Mouse (Mus musculus): ENCODE results near the gene Rdm1. TPM values are rescaled to one million over a fixed set of nuclear protein-coding genes. Genes with fewer than 3 reads are reported as not detected.
A peak's percentile ranks its signal among the peaks of the same experiment; 100 is the strongest.
"Not testable (repeated sequence)": the region's sequence is repeated elsewhere in the genome, so short reads cannot be mapped to it uniquely, and the experiment has no call there.

Gene Rdm1
- polyA plus RNA-seq, 1 experiment from 2014 or later: 15.3 TPM

DNA sequence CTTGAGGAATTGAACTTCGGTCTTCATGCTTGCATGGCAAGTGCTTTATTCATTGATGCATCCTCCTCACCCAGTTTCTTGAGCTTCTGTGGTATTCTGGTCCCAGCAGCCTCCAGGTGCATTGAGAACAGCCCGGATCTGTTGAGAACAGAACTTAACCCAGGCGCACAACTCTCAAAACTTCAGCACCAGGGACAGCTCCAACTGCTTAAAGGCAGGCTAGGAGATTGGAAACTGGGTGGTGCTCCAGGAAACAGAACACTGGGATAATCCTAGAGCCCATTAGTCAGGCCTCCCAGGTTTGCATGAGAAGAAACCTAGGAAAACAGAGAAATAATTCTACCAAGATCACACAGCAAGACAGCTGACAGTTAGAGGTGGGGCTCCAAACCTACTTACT, 24.5 kb upstream of the Rdm1 start:
- H3K9me3 ChIP-seq (ENCODE audit: control insufficient read depth): no peaks in the 10 kb centered on the region
- no peaks in the 10 kb centered on the region for H3K4me1 ChIP-seq (replicated peaks; ENCODE audit: control insufficient read depth, insufficient read depth, low read length)
- WGBS: 7% methylated on average over 3 of the region's 3 CpGs
- no peaks in the 10 kb centered on the region for H3K36me3 ChIP-seq (ENCODE audit: control insufficient read depth, insufficient read depth)
- H3K4me3 ChIP-seq (ENCODE audit: low read depth, low read length): no peak overlapping the region
- H3K9ac ChIP-seq (ENCODE audit: low read depth, low read length): no peak overlapping the region
- H3K27me3 ChIP-seq (replicated peaks; ENCODE audit: control insufficient read depth, insufficient read depth, low read length): 0 out of 2 replicates have a peak, but pooled peaks cover 6% of the 10 kb centered on the region
- H3K4me2 ChIP-seq (replicated peaks; ENCODE audit: low read depth): no peak overlapping the region
- no peak overlapping the region for H3K27ac ChIP-seq (ENCODE audit: low read depth, low read length)
- no peak for TF ChIP-seq CTCF (IDR thresholded peaks at IDR 0.05; ENCODE audit: low read depth)
- ATAC-seq: no peak

DNA sequence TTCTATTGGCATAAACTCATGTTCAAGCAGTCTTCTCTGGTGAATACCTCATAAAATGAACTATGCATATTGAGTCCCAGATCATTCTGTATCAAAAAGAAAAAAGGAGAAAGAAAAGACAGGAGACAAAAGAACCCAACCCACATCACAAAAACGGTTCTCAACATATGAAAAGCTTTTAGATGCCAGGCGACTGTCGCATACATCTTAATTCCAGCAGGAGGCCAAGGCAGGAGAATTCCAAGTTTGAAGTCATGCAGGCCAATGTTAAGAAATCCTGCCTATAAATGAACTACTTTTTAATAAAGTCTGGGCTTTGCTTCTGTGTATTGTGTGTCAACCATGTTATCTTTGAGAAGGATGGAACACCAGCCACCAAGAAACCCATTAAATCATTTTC, 22.9 kb upstream of the Rdm1 start:
- no peaks in the 10 kb centered on the region for H3K9me3 ChIP-seq (ENCODE audit: control insufficient read depth)
- peak overlapping the region; percentile 58 for H3K4me2 ChIP-seq (replicated peaks; ENCODE audit: low read depth)
- H3K4me3 ChIP-seq (ENCODE audit: low read depth, low read length): no peak overlapping the region
- ATAC-seq: no peak
- no peaks in the 10 kb centered on the region for H3K4me1 ChIP-seq (replicated peaks; ENCODE audit: control insufficient read depth, insufficient read depth, low read length)
- no peaks in the 10 kb centered on the region for H3K36me3 ChIP-seq (ENCODE audit: control insufficient read depth, insufficient read depth)
- whole genome bisulfite sequencing: 5% methylated on average over 3 of the region's 3 CpGs
- no peak overlapping the region; the same call in 1 of the 2 replicates for H3K27ac ChIP-seq (ENCODE audit: low read depth, low read length)
- TF ChIP-seq CTCF (IDR thresholded peaks at IDR 0.05; ENCODE audit: low read depth): no peak
- no peak overlapping the region for H3K9ac ChIP-seq (ENCODE audit: low read depth, low read length)
- 0 out of 2 replicates have a peak, but pooled peaks cover 5% of the 10 kb centered on the region for H3K27me3 ChIP-seq (replicated peaks; ENCODE audit: control insufficient read depth, insufficient read depth, low read length)

DNA sequence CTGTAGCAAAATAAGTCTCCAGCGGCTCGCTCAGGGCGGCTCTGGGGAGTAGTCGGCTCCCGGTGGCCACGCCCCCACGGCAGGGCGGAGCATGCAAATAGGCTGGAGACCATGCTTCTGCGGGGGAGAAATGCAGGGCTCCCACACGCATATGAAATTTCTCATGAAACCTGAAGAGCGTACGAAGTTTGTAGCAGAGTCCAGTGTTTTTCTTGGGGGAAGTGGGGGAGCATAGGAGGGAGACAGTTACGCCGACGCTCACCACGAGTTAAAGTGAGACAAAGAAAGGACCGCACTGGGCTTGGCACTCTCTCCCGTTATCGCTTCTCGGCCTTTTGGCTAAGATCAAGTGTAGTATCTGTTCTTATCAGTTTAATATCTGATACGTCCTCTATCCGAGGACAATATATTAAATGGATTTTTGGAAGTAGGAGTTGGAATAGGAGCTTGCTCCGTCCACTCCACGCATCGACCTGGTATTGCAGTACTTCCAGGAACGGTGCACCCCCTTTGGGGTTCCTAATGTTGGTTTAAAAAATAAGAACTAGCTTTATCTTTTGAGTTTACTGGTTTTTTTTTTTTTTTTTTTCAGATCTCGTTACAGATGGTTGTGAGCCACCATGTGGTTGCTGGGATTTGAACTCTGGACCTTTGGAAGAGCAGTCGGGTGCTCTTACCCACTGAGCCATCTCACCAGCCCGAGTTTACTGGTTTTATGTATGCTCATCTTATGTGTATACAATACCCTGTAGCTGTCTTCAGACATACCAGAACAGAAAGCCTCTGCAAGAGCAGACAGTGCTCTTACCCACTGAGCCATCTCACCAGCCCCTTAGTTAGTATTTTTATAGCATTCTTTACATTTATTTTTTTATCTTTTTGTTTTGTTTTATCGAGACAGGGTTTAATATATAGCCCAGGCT, 22.2 kb upstream of the Rdm1 start:
- H3K9ac ChIP-seq (ENCODE audit: low read depth, low read length); H3K36me3 ChIP-seq (ENCODE audit: control insufficient read depth, insufficient read depth); H3K27me3 ChIP-seq (replicated peaks; ENCODE audit: control insufficient read depth, insufficient read depth, low read length); H3K9me3 ChIP-seq (ENCODE audit: control insufficient read depth); H3K27ac ChIP-seq (ENCODE audit: low read depth, low read length); H3K4me1 ChIP-seq (replicated peaks; ENCODE audit: control insufficient read depth, insufficient read depth, low read length): not testable (repeated sequence)
- under 1% methylated on average over 29 of the region's 30 CpGs for WGBS
- ATAC-seq: peak; percentile 75
- Histone ChIP-seq H3K4me3 (ENCODE audit: low read depth, low read length) (0 out of 2 replicates have a peak overlapping the region, but pooled peaks have one; percentile 21), H3K4me2 (replicated peaks; ENCODE audit: low read depth) (peak overlapping the region; percentile 58)

DNA sequence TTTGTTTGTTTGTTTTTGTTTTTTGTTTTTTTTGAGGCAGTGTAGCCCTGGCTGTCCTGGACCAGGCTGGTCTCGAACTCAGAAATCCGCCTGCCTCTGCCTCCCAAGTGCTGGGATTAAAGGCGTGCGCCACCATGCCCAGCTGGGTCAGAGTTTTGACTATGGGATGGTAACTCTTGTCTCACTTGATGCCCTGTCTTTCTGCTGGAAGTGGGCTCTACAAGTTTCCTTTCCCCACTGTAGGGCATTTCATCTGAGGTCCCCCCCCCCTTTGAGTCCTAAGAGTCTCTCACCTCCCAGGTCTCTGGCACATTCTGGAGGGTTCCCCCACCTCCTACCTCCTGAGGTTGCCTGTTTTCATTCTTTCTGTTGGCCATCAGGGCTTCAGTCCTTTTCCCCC, 19.9 kb upstream of the Rdm1 start:
- H3K9ac ChIP-seq (ENCODE audit: low read depth, low read length); H3K4me3 ChIP-seq (ENCODE audit: low read depth, low read length); ATAC-seq; H3K9me3 ChIP-seq (ENCODE audit: control insufficient read depth); H3K27ac ChIP-seq (ENCODE audit: low read depth, low read length); H3K4me1 ChIP-seq (replicated peaks; ENCODE audit: control insufficient read depth, insufficient read depth, low read length); H3K4me2 ChIP-seq (replicated peaks; ENCODE audit: low read depth); H3K36me3 ChIP-seq (ENCODE audit: control insufficient read depth, insufficient read depth); H3K27me3 ChIP-seq (replicated peaks; ENCODE audit: control insufficient read depth, insufficient read depth, low read length): not testable (repeated sequence)
- 92% methylated on average over 4 of the region's 4 CpGs for WGBS

DNA sequence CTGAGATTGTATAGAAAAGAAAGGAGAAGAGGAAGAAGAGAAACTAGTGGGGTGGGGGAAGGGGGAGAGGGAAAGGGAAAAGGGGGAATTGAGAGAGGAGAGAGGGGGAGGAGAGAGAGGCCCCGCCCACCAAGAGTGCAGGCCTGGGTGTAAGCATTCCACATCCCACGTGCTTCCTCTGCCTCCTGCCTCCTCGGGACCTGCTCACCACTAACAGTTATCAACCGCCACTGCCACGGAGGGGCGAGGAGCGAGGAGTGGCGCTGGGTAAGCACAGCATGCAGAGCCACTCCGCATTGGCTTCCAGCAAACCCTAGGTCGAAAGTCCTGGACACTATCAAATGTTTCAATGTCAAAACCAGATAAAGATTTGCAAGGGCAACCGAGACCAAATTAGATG, 16.6 kb upstream of the Rdm1 start:
- H3K9me3 ChIP-seq (ENCODE audit: control insufficient read depth): no peaks in the 10 kb centered on the region
- 9% methylated on average over 11 of the region's 11 CpGs for WGBS
- no peaks in the 10 kb centered on the region for H3K27me3 ChIP-seq (replicated peaks; ENCODE audit: control insufficient read depth, insufficient read depth, low read length)
- H3K4me1 ChIP-seq (replicated peaks; ENCODE audit: control insufficient read depth, insufficient read depth, low read length): no peaks in the 10 kb centered on the region; the same call in none of the 2 replicates
- no peak overlapping the region for H3K9ac ChIP-seq (ENCODE audit: low read depth, low read length)
- no peak overlapping the region for H3K27ac ChIP-seq (ENCODE audit: low read depth, low read length)
- H3K4me3 ChIP-seq (ENCODE audit: low read depth, low read length): no peak overlapping the region
- no peaks in the 10 kb centered on the region for H3K36me3 ChIP-seq (ENCODE audit: control insufficient read depth, insufficient read depth)
- TF ChIP-seq CTCF (IDR thresholded peaks at IDR 0.05; ENCODE audit: low read depth): no peak
- no peak overlapping the region for H3K4me2 ChIP-seq (replicated peaks; ENCODE audit: low read depth)
- ATAC-seq: peak; percentile 37; the same call in 1 of the 2 replicates

DNA sequence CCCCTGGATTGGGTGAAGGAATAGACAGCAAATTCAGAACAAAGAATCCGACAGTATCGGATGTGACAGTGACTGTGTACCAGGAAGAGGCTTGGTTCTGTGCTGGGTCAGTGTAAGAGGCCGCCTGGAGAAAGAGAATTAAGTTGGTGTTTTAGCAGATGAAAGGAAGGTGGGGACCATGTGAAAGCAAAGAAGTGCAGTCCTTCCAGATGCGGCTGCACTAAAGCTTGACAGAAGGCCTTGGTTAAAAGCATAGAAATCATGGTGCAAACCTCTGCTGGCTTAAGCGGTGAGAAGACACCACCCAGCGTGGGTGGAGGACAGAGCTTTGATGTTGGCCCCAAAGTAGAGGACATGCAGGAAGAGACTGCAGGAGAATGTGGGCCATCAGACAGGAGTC, 13.4 kb upstream of the Rdm1 start:
- Histone ChIP-seq H3K27ac (ENCODE audit: low read depth, low read length) (no peak overlapping the region), H3K36me3 (ENCODE audit: control insufficient read depth, insufficient read depth) (no peaks in the 10 kb centered on the region), H3K9ac (ENCODE audit: low read depth, low read length) (no peak overlapping the region), H3K27me3 (replicated peaks; ENCODE audit: control insufficient read depth, insufficient read depth, low read length) (no peaks in the 10 kb centered on the region), H3K4me3 (ENCODE audit: low read depth, low read length) (no peak overlapping the region), H3K9me3 (ENCODE audit: control insufficient read depth) (no peaks in the 10 kb centered on the region), H3K4me2 (replicated peaks; ENCODE audit: low read depth) (no peak overlapping the region), H3K4me1 (replicated peaks; ENCODE audit: control insufficient read depth, insufficient read depth, low read length) (no peaks in the 10 kb centered on the region; the same call in none of the 2 replicates)
- TF ChIP-seq CTCF (IDR thresholded peaks at IDR 0.05; ENCODE audit: low read depth): no peak
- WGBS: 77% methylated on average over 6 of the region's 6 CpGs
- no peak for ATAC-seq
